Mouse (Mus musculus) large intestine, adult 2 months (tissue): ENCODE measurements around the gene Ciao2b. TPM values are rescaled to one million over a fixed set of nuclear protein-coding genes. Genes with fewer than 3 reads are reported as not detected.

Experiments used
- DNase-seq: peaks from one replicate; pipeline ENCODE4 v3.0.0-alpha.2; 2012; ENCODE audit warnings: low read depth, low spot score
- WGBS: fragments of 180-500 bp; shearing (Covaris S2); methylation state at CpG from one replicate; pipeline ENCODE4 v1.1.7; 2018; 5-methylcytosine and 5-hydroxymethylcytosine counted together
- polyA plus RNA-seq: library from polyadenylated mRNA; depleted of rRNA; stranded (reverse); fragments of >200 nt; gene quantifications from 2 replicates; pipeline ENCODE4 v1.2.3, GENCODE M21; 2012; rRNA removed

Ciao2b gene
- polyA plus RNA-seq, 1 experiment, result 51.9 TPM

- DNase-seq, result no peak
- WGBS, result 2% methylated on average over 9 of the region's 9 CpGs
These were observed 49.9 kb downstream of the Ciao2b start for GRCm38 (mm10) chr8:104591856-104592255.

- peak; percentile 94 for DNase-seq
- WGBS, result under 1% methylated on average over 44 of the region's 44 CpGs
These were observed 50.5 kb downstream of the Ciao2b start, which contains the start of gene Pdp2 for GRCm38 (mm10) chr8:104591133-104591834. Gene Pdp2 (plus strand): TSS chr8:104591451.

GRCm38 (mm10) chr8:104590284-104590683 lies 51.5 kb downstream of the Ciao2b start:
- no peak for DNase-seq
- 93% methylated on average over 3 of the region's 3 CpGs for WGBS

Other genes with a start within 250 kb of the Ciao2b start
- 20.9 and 29.5 TPM in 2 replicates for gene Cmtm4, start 246.2 kb downstream of the Ciao2b start, polyA plus RNA-seq
- 9.9 and 12.2 TPM in 2 replicates for gene Dync1li2, start 198.9 kb downstream of the Ciao2b start, polyA plus RNA-seq
- gene Terb1, start 132.1 kb downstream of the Ciao2b start, polyA plus RNA-seq, result 0.02 and 0.04 TPM in 2 replicates
- 9.9 and 10.4 TPM in 2 replicates for gene Nae1, start 107.3 kb downstream of the Ciao2b start, polyA plus RNA-seq
- gene Car7, start 107.3 kb downstream of the Ciao2b start, polyA plus RNA-seq, result 1.4 and 1.9 TPM in 2 replicates
- gene Pdp2, start 50.5 kb downstream of the Ciao2b start, polyA plus RNA-seq, result 3.8 and 7.1 TPM in 2 replicates
- gene Cdh16, start 17.6 kb downstream of the Ciao2b start, polyA plus RNA-seq, result 0.07 and 0.11 TPM in 2 replicates
- gene Rrad, start 10.6 kb downstream of the Ciao2b start, polyA plus RNA-seq, result 3.3 and 3.6 TPM in 2 replicates
- 86.2 and 136 TPM in 2 replicates for gene Ces2a, start 92.0 kb upstream of the Ciao2b start, polyA plus RNA-seq
- 0.86 and 1.2 TPM in 2 replicates for gene Ces2b, start 189.6 kb upstream of the Ciao2b start, polyA plus RNA-seq
- 87.8 and 175 TPM in 2 replicates for gene Ces2c, start 205.1 kb upstream of the Ciao2b start, polyA plus RNA-seq